Mouse (Mus musculus) R1 (cell line): ENCODE results near the gene Notum.

Experiments
- DNase-seq: peaks from one replicate; pipeline ENCODE4 v3.0.0-alpha.2; 2018; ENCODE audit warnings: low read depth, low spot score

The Notum gene

DNA sequence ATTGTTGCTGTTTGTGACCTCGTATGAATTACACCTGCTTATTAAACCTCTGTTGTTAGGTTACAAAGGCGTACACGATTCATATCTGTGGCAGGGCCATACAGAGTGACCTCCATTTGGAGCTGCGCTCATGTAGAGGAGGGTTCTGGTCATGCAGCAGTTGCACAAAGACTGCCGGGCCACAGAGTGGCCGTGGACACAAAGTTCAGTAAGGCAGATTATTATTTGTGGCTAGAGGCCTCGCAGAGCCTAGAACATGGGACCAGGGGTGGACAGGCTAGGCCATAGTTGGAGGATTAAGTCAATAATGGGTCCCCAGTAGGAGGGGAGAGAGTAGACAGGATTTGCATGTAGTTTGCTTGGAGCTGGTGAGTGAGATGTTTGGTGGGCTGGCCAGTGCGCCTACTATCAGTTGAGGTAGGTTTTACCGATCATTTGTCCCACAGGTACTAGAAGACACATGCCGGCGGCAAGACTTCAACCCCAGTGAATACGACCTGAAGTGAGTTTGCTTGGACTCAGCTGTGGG lies 12.7 kb upstream of the Notum start:
- DNase-seq: peak; percentile 45

DNA sequence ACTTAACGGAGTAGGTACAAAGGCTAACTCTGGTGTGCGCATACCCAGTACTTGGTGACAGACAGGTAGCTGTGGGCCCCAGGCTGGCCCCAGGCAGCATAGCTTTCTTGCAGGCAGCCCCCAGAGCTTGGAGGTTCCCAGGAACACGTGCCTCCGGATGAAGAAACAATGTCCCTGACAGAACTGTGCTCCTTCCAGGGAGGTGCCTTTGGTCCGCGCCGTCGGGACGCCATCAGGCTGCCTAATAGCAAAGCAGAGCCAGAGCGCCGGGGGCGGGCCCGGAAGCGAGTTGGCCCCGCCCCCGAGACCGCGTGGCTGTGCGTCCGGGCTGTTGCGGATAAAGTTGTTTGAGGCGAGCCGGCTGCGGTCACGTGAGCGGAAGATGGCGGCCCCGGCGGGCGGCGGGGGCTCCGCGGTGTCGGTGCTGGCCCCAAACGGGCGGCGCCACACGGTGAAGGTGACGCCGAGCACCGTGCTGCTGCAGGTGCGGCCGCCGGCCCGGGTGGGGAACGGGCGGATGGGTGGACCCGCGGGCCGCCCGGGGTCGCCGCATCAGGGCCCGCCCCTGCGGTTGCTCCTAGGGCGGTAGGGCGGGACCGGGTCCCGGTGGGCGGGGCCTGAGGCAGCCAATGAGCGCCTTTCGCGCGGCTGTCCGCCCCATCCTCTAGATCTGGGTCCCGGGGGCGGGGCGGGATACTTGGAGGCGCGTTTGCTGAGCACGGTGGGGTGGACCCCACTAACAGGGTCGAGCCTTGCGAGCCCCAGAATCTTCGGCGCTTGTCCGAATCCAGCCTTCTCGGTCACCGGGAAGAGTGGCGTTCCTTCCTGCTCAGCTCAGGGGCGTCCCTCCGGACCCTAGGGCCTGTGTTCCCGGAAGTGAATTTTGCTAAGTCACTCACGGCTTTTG lies 12.0 kb upstream of the Notum start, which contains the start of gene Aspscr1:
TSS of gene Aspscr1 (plus strand) at position 287 of the 907 bp plus-strand sequence.
- DNase-seq: peak; percentile 97

DNA sequence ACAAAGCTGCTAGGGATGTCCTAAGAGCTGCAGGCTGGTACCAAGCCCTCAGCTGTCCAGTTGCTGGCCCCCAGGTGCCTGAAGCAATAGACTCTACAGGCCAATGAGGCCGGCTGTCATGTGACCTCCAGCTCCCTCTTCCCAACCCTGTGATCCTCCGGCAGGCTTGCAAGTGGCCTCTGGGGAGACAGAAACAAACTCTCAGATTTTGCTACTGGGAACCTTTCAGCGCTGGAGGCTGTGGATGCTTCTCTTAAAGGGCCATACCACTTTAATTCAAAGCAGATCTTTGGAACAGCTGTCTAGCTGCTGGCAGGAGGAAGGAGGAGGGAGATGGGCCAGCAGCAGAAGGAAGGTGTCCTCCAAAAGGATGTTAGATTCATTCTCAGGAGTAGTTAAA lies 5.6 kb upstream of the Notum start:
- DNase-seq: peak; percentile 67

DNA sequence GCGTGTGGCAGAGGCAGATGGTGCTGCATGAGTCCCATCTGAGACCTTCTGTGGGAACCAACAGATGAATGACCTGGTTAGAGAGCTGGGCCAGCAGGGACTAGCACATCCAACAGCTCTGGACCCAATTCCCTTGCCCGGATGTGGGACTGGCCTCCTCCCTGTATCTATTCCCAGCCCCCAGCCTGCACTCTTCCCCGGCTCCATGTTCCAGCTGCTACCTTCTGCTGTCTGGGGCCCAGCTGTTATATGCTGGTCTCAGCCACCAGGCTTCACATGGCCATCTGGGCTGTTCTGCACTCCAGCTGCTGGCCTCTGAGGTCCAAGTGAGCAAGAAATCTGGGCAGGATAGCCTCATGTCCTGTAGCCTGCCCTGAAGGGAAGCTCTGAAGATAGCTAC lies 4.4 kb upstream of the Notum start:
- no peak for DNase-seq

DNA sequence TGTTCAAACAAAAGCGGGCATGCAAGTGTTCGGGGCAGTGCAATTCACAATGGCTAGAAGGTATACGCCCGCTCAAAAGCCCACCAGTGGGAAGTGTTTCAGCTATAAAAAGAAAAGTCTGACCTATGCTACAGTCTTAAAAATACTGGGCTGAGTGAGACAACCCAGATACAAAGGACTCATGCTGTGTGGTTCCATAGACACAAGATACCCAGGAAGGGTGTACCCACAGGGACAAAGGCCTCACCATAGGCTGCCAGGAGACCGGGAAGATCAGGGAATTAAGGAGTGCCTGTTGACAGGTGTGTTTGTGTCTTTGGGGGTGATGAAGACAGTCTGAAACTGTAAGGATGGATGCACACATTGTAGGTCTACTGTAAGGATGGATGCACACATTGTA lies 2.7 kb upstream of the Notum start:
- peak; percentile 100 for DNase-seq

DNA sequence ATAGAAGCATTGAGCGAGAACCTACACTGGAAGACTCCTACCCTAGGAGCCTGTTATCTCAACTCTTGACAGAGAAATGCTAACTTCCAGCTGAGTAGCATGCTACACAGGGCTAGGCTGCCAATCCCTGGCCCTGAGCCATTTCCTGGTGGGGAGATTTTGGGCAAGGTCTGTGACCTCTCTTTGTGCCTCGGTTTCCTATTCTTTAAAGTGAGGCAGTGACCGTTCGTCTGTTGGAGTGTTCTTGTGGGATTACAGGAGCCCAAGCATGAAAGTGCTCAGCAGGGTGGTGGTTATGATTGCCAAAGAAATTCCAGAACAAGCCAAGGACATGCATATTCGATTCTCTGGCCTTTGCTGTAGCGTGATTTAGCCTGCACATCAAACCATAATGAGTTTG lies 1.8 kb upstream of the Notum start:
- peak; percentile 59 for DNase-seq

DNA sequence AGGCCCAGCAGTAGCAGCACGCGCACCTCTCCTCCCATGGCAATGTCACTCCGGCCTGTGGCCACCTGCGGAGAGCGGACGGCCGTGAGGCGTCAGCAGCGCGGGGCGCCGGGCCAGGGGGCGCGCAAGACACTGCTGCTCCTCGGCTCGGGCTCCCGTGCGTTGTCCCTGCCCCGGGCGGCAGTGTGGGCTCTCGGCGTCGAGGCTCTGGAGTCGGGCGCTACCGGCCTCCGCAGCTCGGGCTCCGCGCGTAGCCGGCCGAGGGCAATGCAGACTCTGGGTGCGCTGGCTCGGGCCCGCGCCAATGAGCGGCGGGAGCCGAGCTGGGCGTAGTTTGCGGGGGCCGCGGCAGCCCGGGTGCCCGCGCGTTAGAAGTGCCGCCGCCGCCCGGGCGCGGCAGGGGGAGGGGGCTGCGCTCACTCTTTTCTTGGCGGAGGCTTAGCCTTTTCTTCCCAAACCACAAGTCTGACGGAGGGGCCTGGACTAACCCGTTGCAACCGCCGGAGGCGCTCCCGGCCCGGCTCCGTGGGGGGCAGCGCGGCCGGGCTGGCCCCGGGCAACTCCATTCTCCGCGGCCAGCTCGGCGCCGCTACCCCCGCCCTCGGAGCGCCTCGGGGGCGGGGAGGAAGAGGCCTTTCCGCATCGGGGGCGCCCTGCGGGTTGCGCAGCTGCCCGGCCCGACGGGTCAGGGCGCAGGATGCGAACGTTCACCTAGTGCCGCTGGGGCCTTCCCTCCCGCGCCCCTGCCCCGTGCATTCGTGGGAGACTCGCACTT lies 487 bp downstream of the Notum start:
- peak; percentile 71 for DNase-seq

DNA sequence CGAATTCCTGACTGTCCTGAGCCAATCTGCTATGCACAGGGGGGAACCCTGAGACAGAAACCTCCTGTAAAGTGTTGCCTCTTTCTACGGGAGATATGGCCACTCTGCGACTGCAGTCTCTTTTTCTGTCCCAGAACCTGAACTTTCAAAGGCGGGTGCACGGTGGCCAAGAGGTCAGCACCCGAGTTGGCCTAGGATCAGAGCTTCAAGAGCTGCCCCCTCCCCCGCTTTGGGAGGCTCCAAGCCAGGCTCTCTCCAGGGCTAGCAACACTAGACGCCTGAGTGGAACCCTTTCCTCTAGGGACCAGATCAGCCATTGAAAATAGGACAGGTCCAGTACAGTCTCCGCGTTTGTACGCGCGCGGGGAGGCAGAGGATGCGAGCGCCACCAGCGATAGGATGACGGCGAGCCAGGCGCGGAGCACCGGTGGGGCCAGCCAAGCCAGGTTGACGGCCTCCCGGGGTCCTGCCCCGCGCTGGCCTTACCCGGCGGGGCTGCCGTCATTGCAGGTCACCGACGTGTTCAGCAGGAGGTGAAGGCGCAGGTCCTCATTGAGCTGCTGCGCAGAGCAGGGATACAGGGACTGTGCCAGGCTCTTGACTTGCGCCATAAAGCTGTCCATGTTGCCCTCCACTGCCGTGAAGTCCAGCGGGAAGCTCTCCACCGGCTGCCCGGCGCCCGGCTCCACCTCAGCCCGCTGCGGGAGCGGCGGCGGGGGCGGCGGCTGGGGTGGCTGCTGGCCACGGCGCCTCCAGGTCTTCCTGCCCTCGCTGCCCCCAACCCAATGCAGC lies 1.3 kb downstream of the Notum start:
- DNase-seq: peak; percentile 40

DNA sequence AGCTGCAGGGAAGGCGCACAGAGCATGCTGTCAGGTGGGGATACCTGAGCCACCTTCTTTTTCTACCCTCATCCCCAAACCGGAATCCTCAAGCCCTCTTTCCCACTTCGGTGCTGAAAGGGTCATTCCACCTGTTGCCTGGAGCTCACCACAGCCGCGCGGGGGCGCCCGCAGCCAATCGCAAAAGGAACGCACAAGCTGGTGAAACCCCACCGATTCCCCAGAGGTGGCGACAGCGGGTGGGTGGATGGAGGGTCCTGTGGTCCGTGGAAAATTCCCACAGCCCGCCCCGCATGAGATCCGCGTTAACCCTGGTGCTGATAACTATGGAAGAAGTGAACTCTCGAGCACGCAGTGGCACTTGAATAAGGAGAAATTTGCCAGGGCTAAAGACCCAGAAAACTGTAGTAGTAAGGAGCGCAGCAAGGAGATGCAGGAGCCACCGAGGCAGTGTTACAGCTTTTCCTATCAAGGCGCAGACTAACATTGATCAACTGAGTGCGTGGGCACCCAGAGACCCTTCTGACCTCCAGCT lies 2.0 kb downstream of the Notum start:
- peak; percentile 93 for DNase-seq

DNA sequence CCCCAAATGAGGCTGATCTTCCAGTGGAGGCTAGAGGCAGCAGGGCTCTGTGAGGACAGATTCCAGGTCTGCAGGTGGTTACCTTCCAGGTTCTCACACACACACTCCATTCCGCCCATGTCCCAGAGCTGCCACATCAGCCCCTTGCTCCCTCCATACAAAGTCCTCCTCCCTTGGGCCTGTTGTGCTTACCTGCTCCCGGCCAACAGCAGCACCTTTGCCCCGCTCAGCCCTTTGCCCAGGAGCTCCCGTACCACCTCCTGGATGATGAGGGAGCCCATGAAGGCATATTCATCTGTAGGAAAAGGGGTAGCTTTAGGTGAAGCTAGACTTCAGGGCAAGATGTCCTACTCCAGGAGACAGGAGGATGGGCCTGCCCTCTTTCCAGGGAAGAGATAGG lies 3.7 kb downstream of the Notum start:
- no peak for DNase-seq

DNA sequence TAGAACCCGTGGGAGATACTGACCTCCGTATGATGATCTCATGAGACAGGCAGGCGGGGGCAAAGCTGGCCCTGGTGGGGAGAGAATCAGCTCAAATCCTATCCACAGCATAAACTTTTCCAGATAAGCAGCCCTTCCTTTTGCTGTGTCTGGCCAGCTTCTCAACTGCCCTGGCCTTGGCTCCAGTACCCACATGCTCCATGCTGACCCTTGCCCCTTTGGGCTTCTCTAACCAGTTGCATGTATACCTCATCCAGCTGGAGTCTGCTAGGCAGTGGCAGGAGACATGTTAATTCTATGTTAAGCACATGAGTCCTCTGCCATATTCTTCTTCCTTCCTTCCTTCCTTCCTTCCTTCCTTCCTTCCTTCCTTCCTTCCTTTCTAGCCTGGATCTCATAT lies 6.2 kb downstream of the Notum start:
- no peak for DNase-seq

DNA sequence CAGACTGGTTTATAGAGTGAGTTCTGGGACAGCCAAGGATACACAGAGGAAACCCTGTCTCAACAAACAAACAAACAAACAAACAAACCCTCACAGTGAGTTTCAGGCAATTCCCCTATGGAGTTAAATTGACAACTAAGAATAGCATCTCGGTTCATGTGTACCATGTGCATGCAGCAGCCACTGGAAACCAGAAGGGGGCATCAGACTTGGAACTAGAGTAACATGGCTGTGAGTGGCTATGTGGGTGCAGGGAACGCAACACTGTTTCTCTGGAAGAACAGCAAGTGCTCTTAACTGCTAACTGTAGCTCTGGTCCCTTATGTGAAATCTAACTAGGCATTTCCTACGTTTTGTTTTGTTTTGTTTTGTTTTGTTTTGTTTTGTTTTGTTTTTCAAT lies 9.1 kb downstream of the Notum start:
- DNase-seq: peak; percentile 86

DNA sequence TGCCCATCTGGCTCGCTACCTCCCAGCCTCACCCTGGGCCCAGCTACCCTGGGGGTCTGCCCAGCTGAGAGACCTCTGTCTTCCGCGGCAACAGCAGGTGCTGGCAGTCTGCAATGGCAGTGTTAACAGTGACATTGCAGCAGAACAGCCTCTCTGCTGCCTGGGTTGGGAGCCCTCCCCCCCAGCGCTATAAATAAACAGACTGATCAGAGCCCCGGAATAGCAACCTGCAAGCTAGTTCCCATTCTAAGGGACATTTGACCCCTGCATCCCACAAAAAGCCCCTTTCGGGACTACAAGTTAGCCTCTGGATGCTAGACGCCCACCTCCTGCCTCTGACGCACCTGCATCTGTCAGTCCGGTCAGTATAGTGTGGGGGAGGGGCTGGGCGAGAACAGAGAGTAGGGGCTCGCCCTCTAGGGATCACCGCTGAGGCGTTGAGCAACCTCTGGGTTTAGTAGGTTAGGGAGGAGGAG lies 12.9 kb downstream of the Notum start, which contains the start of gene Myadml2:
TSS of gene Myadml2 (minus strand) at position 158 of the 476 bp plus-strand sequence.
- DNase-seq: peak; percentile 89

DNA sequence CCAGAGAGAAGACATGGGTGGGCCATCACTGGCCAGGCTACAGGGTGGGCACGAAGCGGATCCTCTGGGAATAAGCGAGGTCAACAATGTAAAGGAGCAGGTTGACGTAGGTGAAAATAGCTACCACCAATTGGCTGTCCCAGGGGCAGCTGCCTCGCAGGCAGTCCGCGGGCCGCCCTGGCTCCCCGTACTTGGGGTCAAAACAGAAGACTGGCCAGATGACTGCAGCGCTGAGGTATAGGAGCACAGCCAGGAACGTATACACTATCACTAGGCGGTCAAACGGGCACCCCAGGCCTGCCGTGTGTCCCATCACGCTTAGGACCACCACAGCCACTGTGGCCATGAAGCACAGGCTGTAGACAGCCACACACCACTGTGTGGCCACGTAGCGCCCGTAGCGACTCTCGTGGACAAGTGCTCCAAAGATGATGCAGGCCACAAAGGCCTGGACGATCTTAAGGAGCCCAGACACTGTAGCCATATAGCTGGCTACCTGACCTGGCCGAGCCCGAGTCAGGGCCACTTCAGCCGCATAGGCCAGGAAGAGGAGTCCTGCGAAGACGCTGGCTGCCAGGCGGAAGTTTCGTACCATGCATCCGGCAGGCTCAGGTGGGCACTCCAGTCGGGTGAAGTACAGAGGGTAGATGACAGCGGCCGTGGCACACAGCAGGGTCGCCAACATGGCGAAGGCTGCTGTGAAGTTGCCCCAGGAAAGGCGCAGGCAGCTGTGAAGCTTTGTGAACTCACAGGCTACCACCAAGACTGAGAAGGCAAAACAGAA lies 13.7 kb downstream of the Notum start:
- DNase-seq: no peak

DNA sequence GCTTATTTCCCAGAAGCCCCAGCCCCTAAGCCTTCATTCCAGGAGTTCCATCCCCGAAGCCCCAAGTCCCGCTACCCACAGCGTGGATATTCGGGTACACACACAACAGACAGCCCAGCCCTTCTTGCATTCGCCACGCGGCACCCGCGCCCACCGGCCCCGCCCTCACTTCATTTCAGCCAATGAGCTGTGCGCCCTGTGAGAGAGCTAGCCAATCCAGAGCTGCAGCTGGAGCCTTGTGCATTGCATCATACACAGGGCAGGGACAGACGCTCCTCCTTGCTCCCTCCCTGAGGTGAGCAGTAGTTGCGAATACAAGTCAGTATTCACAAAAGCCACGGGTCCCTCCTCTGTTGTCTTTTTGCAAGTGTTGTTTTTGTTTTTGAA lies 17.4 kb downstream of the Notum start, which contains the start of gene Pycr1:
TSS of gene Pycr1 (minus strand) at position 169 of the 387 bp plus-strand sequence.
- peak; percentile 97 for DNase-seq

DNA sequence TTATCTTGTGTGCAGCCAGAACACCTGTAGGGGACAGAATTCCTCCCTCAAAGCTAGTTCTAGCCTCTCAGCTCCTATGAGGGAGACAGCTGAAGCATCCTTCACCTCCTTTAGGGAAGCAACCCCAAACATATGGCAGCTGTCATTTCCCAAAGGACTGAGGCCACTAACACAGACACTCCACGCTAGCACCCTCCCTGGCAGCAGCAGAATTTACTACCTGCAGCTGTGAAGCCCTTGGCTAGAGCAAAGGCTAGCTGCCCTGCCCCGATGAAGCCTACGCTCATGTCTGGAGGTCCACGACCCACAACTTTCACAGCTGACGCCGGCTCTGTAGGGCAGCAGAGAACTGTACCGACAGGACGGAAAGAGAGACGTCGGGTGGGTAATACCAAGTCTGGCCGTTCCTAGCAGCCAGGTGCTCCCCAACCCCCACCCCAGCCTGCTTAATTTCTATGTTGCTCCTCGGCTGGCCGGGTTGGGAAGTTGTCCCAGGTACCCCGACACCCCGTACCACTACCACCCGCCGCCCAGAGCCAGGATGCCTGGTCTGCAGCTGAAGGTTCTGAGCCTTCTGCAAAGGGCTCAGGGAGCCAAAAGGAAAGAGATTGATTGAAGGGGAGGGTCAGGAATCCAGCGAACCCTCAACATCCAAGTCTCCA lies 17.9 kb downstream of the Notum start:
- no peak for DNase-seq

DNA sequence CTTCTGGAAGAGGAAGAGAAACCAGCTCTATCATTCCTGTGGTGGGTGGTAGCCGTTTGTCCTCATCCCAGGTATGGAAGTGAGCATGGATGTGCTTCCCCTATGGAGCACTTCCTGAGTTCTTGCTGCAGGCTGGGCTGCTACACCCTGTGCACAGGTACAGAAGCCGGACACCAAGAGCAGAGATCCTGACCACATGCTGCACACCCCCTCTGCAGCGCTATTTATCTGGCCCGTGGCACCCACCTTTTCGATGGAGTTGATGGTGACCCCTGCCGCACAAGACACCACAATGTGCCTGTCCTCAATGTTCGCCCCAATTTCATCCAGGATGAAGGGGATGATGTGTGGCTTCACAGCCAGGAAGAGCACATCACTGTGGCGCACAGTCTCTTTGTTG lies 19.1 kb downstream of the Notum start:
- no peak for DNase-seq

DNA sequence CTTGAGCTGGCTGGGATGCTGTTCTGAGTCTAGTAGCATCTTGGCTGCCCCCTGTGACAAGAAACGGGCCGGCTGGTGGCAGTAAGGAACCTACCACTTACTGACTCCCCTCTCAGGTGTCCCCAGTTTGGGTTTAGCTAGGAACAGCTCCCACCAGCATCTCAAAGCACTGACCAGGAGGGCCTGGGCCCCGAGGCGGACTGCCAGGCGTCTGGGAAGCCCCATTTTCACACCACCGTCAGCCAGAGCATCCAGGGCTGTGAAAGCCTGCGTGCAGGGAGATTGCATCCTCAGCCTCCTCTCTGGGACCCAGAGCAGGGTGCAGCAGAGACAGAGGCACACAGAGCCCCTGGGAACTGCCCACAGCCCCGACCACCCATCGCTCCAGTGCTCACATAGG lies 19.7 kb downstream of the Notum start:
- no peak for DNase-seq

DNA sequence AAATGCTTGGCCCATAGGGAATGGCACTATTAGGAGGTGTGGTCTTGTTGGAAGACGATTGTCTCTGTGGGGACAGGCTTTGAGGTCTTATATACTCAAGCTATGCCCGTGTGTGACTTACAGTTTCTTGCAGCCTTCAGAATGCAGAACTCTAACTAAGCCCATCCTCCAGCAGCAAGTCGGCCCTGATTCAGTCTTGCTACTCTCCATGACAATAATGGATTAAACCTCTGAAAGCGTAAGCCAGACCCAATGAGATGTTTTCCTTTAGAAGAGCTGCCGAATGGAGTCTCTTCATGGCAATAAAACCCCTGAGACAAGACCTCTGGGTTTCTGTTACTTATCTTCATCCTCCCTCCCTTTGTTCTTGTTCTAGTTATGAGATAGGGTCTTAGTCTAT lies 26.2 kb downstream of the Notum start:
- DNase-seq: peak; percentile 66
